ENCODE assay signal across 8 mouse cellular contexts in the genomic region with DNA sequence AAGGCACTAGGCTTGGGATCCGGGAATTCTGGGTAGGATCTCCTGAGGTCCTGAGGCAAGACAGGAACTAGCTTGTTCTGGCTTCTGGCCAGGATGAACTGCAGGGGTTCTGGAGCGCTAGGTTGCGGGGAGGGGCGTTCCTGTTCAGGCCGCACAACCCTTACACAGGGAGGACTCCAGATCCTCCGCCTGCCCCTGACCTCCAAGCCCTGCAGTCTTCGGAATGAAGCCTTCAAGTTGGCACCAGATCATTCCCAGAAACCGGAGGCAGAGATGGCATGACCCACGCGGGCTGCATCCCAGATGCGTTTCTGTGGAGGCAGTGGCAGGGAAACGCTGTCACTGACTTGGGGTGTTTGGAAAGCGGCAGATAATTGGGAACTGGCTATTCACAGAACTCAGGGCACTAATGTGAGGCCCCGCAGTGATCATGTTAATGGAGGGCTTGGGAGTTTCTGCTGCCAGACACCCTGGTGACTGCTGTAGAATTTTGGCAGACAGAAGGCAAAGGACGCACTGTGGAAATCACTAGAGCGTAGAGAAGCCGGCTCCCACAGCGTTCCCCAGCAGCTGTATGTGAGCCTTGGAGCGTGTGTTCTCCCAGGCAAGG.
DNase-seq lines count a peak whose midpoint lies in the region; ATAC-seq lines count a peak whose summit lies in the region.

No protein-coding gene starts in this region.

- WGBS in heart, embryonic 12.5 days, result 15% methylated on average over 19 of the region's 19 CpGs
- WGBS in embryonic facial prominence, embryonic 12.5 days, result 7% methylated on average over 18 of the region's 19 CpGs
- 12% methylated on average over 19 of the region's 19 CpGs for WGBS in intestine, embryonic 15.5 days
- WGBS in midbrain, embryonic 15.5 days, result 3% methylated on average over 18 of the region's 19 CpGs

- no peaks in the 10 kb centered on the region for H3K9me3 ChIP-seq in heart, embryonic 12.5 days (replicated peaks)
- H3K9me3 ChIP-seq in embryonic facial prominence, embryonic 12.5 days, result no peaks in the 10 kb centered on the region
- no peaks in the 10 kb centered on the region for H3K9me3 ChIP-seq in intestine, embryonic 15.5 days
- H3K9me3 ChIP-seq in midbrain, embryonic 15.5 days, result no peaks in the 10 kb centered on the region

- intact Hi-C loops in heart, postnatal 36 days (cut with DNase I), result no loop called here

- H3K4me2 ChIP-seq in heart, embryonic 12.5 days, result peak overlapping the region; percentile 70
- H3K4me2 ChIP-seq in embryonic facial prominence, embryonic 12.5 days (replicated peaks), result peak overlapping the region; percentile 55
- peak overlapping the region; percentile 53 for H3K4me2 ChIP-seq in intestine, embryonic 15.5 days (replicated peaks)
- peak overlapping the region; percentile 56 for H3K4me2 ChIP-seq in midbrain, embryonic 15.5 days

- H3K4me1 ChIP-seq in heart, embryonic 12.5 days (replicated peaks), result peaks cover 11% of the 10 kb centered on the region
- H3K4me1 ChIP-seq in embryonic facial prominence, embryonic 12.5 days, result peaks cover 17% of the 10 kb centered on the region
- peaks cover 4% of the 10 kb centered on the region for H3K4me1 ChIP-seq in intestine, embryonic 15.5 days (replicated peaks)
- peaks cover 18% of the 10 kb centered on the region for H3K4me1 ChIP-seq in midbrain, embryonic 15.5 days

- peak overlapping the region; percentile 34 for H3K4me3 ChIP-seq in heart, embryonic 12.5 days
- H3K4me3 ChIP-seq in embryonic facial prominence, embryonic 12.5 days, result peak overlapping the region; percentile 24
- peak overlapping the region; percentile 22; the same call in 1 of the 2 replicates for H3K4me3 ChIP-seq in intestine, embryonic 15.5 days (replicated peaks)
- peak overlapping the region; percentile 28 for H3K4me3 ChIP-seq in midbrain, embryonic 15.5 days

- DNase-seq in heart, postnatal 36 days, result no peak
- DNase-seq in R1 (ENCODE audit: low read depth, low spot score), result peak; percentile 87
- DNase-seq in thymus, adult 18-20 months, result no peak

- peak; percentile 72 for ATAC-seq in heart, embryonic 12.5 days (ENCODE audit: insufficient number of reproducible peaks, low FRiP score)
- no peak; the same call in 1 of the 2 replicates for ATAC-seq in embryonic facial prominence, embryonic 12.5 days (ENCODE audit: insufficient number of reproducible peaks, insufficient read depth, low FRiP score, low TSS enrichment)
- ATAC-seq in intestine, embryonic 15.5 days, result peak; percentile 39
- ATAC-seq in midbrain, embryonic 15.5 days (replicated peaks), result peak; percentile 53
- no peak for ATAC-seq in inflammation-experienced regulatory T-cells, adult 6 months

- peak overlapping the region; percentile 13; the same call in 1 of the 2 replicates for H3K9ac ChIP-seq in heart, embryonic 12.5 days
- H3K9ac ChIP-seq in embryonic facial prominence, embryonic 12.5 days, result no peak overlapping the region
- no peak overlapping the region for H3K9ac ChIP-seq in intestine, embryonic 15.5 days
- H3K9ac ChIP-seq in midbrain, embryonic 15.5 days, result peak overlapping the region; percentile 32; the same call in 1 of the 2 replicates

- H3K27ac ChIP-seq in heart, embryonic 12.5 days (ENCODE audit: poor library complexity, severe bottlenecking), result no peak overlapping the region
- 0 out of 2 replicates have a peak overlapping the region, but pooled peaks have one; percentile 46 for H3K27ac ChIP-seq in embryonic facial prominence, embryonic 12.5 days
- H3K27ac ChIP-seq in intestine, embryonic 15.5 days, result no peak overlapping the region
- H3K27ac ChIP-seq in midbrain, embryonic 15.5 days, result peak overlapping the region; percentile 32; the same call in 1 of the 2 replicates

- H3K27me3 ChIP-seq in heart, embryonic 12.5 days (replicated peaks), result no peaks in the 10 kb centered on the region
- no peaks in the 10 kb centered on the region for H3K27me3 ChIP-seq in embryonic facial prominence, embryonic 12.5 days
- no peaks in the 10 kb centered on the region for H3K27me3 ChIP-seq in intestine, embryonic 15.5 days (replicated peaks)
- no peaks in the 10 kb centered on the region for H3K27me3 ChIP-seq in midbrain, embryonic 15.5 days (replicated peaks)

- H3K36me3 ChIP-seq in heart, embryonic 12.5 days, result no peaks in the 10 kb centered on the region
- no peaks in the 10 kb centered on the region for H3K36me3 ChIP-seq in embryonic facial prominence, embryonic 12.5 days
- H3K36me3 ChIP-seq in intestine, embryonic 15.5 days, result no peaks in the 10 kb centered on the region
- no peaks in the 10 kb centered on the region for H3K36me3 ChIP-seq in midbrain, embryonic 15.5 days (replicated peaks)

Comparison
In these comparisons a context has a peak if more than half of its experiments do, and no peak if none do; other contexts are left out.
1. ATAC-seq: peak in heart, embryonic 12.5 days (single experiment), intestine, embryonic 15.5 days (single experiment) and midbrain, embryonic 15.5 days (single experiment); none in embryonic facial prominence, embryonic 12.5 days (single experiment) and inflammation-experienced regulatory T-cells, adult 6 months (single experiment).
2. H3K27ac ChIP-seq: peak in embryonic facial prominence, embryonic 12.5 days (single experiment) and midbrain, embryonic 15.5 days (single experiment); none in heart, embryonic 12.5 days (single experiment) and intestine, embryonic 15.5 days (single experiment).
3. H3K9ac ChIP-seq: peak in heart, embryonic 12.5 days (single experiment) and midbrain, embryonic 15.5 days (single experiment); none in embryonic facial prominence, embryonic 12.5 days (single experiment) and intestine, embryonic 15.5 days (single experiment).
4. Peak in every context shown above with its lines, with median percentiles within 50 percentile points of each other: H3K4me2 ChIP-seq and H3K4me3 ChIP-seq.